Mouse (Mus musculus): ENCODE results near the gene Plcg1.
A peak's percentile ranks its signal among the peaks of the same experiment; 100 is the strongest.

DNA sequence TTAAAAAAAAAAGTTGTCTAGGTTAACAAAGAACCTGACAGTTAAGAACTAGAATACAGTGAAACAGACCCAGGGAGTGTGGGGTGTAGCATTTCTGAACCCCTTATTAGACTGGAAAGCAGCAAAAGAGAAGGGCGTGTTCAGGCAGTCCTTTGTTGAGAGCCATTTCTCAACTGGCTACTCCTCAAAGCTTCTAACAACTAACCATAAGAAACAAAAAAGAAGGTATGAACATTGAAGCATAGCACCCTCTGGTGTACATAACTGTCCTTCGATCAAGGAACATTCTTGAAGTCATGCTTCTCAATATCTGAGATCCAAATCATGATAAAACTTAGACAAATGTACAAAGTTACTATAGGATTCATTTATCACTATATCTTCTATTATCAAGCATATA, 62.0 kb downstream of the Plcg1 start:
- peak; percentile 30; the same call in 1 of the 2 replicates for TF ChIP-seq CTCF (IDR thresholded peaks at IDR 0.05; ENCODE audit: low read depth)
- no peak for TF ChIP-seq EP300 (IDR thresholded peaks at IDR 0.05; ENCODE audit: low read depth)

All from heart, postnatal 0 days (tissue).